Mouse (Mus musculus) adrenal gland, adult (tissue): ENCODE measurements at regions not wholly inside any gene's neighbourhood (a gene's known extent, or its start where the extent isn't known, plus 50 kb on each side); places are given as distances from the start of the nearest gene placed in this dataset.

Experiments used
- DNase-seq, 2 experiments: peaks; one replicate each; pipeline ENCODE4 v3.0.0; 2022 to 2023; ENCODE audit warnings: low spot score in 1 of 2; ENCODE audit not compliant: inconsistent age in 2 of 2

DNA sequence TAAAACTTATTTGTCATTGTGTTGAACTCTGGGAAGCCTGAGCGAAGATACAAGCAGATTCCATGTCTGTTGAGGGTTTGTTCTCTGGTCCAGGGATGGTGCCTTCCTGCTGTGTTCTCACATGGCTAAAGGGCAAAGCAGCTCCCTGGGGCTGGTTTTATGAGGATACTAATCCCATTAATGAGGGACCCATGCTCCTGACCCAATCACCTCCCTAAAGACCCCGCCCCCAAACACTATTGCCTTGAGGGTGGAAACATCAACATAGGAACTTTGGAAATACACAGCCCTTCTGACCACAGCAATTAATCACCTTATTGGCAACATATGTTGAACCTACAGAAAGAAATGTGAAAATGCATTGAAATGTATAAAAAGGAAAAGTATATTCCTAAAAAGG lies 88.5 kb upstream of the BC052040 start:
- no peak for DNase-seq

DNA sequence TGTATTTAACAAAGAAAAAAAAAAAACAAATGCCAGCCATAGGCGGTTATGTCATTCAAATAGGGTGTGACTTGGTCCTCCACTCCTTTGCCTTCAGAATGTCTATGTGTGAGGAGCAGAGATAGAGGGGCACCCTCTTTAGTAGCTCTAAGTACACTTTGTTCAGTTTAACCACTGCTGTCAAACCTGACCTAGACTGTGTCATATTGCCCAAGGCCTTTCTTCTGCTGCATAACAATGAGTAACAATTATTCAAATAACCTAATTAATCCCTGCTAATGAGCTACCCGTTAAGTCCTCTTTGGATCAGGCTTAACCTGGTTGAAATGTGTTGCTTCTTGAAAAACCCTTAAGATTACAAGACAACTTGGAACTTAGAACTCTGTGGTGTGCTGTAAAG lies 81.6 kb upstream of the BC052040 start:
- no peak for DNase-seq

- no peak for DNase-seq
Measured at GRCm38 (mm10) chr2:115509527-115509926, 72.0 kb upstream of the BC052040 start.

DNA sequence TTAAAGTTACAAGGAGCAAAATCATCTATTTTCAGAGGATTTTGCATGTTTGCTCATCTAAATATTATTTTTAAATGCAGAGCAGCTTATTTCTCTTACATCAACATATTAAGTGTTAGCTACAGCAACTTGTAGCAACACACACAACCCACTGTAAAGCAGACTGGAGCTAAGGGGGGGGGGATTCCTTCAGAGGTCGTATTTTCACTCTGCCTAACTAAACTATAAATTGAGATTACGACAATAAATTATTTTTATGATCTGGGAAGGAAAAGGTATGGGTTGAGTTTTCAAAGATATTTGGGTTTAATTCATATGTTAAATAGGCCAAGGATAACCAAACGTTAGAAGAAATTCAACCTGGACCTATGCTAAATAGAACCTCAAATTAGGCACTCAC lies 70.4 kb upstream of the BC052040 start:
- no peak for DNase-seq

GRCm38 (mm10) chr2:115511612-115512525 lies 69.6 kb upstream of the BC052040 start:
- DNase-seq = peak in 1 of 2 experiments; percentile 23

DNA sequence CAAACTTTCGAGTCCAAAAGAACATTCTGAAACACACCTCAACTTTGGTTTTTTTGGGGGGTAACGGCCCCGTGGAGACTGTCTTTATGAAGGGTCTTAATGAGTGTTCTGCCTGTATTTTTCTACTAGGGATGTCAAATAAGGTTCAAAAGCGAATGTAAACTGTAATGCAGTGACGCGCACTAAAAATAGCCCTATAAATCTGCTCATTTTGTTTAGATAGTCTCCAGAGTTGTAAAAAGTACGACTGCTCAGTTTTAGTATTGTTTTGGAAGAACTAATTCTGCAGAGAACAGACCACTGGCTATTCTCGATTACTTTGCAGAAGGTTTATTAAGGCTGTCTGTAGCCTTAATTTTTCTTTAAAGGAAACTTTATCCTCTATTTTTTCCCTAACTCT lies 68.6 kb upstream of the BC052040 start:
- peak in 1 of 2 experiments; percentile 24 for DNase-seq

DNA sequence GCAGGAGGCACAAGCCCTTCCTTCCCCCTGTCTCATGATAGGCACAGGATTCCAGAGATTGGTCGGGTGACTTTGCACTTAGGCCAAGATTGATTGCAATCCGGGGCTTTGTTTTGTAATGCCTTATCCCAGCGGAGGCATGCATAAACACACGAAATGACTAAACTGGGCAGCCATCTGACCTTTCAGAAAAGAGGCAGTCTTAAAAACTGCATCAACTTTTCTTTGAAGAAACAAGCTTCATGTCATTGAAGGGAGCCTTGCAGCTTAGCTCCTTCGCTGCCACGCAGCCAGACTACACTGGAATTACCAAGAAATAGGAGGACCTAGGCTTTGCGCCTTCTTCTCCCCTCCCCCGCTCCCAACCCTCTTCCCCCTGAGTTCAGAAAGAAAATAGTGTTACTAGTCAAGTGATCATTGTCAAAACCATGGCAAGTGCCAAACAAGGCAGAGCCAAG lies 67.7 kb upstream of the BC052040 start:
- peak; percentile 42 to 75 for DNase-seq

DNA sequence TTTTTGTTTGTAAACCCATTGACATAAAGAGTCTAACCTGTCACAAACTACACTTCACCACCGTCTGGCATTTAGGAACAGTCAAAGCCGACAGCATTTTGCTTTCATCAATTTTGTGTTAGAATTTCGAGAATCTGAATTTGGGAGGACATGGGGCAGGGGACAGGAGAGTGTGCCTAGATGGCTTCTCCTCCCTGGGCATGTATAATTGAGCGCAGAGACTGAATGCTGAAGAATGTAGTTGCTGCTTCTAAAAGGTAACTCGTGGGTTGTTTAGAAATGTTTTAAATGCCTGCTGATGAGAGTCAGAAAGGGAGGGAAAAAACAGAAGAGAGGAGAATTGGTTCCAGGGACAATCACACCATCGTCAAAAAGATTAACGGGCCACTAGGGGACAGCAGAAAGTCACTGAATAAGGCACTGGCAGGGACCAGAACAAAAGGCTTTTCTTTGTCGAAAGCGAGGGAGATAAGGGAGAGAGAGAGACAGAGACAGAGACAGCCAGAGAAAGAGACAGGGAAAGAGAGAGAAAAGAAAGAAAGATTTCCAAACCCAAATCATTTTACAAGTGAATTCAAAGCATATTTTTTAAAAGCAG lies 66.6 kb upstream of the BC052040 start:
- peak; percentile 53 to 85 for DNase-seq

DNA sequence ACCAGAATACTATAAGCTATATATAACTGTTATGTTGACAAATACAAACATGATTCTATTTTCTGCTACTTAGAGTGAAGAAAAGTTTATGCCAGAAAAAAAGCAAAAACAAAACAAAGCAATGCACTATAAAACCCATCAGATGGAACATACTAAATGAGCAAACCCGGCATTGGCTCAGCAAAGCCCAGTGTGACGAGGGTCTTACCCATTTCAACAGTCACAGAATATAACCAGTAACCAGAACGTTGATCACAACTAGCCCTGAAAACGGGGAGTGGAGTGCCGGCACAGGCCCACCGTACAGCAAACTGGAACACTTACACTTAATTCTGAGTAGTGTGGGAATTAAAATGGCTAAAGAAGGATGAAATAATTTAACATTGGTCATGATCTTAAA lies 66.0 kb upstream of the BC052040 start:
- no peak for DNase-seq

DNA sequence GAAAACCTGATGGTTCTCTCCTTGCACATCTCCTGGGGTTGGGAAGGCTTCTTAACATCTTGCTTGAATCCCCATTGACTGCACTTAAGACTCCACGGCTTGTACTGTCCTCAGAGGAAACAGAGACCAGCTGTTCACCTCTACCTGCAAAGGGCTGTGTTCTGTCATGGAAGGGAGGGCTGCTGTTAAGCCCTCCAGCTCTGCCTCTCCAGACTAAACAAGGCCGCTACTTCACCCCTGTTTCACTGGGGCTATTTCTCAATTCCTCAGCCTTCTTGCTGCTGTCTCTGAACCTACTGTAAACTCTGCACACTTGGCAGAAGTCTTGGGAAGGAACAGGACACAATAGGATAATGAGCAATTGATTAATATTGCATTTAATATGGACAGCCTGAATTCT lies 64.7 kb upstream of the BC052040 start:
- no peak for DNase-seq

DNA sequence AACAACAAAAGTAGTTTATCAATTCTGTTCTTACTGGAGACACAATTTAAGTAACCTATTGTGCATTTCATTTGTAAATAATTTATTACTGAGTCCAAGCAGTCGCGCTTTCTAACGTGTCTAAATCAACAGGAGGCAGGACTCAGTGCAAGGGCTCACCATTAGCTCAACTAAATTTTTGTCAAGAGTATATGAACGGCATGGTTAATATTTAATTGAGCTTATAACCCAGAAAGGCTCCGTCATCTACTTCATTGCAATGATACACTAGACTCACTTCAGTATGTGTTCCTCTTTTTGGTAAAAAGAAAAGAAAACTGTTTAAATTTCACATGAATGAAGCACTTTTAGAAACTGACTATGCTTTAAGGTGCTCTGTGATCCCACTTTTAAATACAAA lies 61.5 kb upstream of the BC052040 start:
- no peak for DNase-seq

GRCm38 (mm10) chr2:115520413-115521139 lies 60.9 kb upstream of the BC052040 start:
- DNase-seq = no peak

DNA sequence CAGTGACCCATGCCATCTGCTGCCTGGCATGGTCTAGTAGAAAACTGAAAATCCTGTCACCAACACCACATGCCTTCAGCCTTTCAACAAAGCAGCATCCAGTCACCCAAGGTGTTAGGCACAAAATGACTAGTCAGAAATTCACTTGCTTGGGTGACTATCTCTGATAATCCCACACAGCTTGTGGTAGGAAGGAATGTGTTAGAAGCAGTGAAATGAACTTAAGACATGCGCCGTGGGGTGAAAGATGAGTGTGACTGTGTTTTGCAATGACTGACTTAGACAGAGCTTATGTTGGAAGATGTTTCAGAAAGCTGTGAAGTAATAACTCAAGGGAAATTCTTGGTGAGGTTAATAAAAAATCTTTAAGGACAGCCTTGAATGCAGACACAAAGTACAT lies 51.6 kb upstream of the BC052040 start:
- no peak for DNase-seq
